Mouse (Mus musculus) myocyte (in vitro differentiated cells): ENCODE measurements at regions not wholly inside any gene's neighbourhood (a gene's known extent, or its start where the extent isn't known, plus 50 kb on each side); places are given as distances from the start of the nearest gene placed in this dataset.

ENCODE experiments used
- H3K27me3 ChIP-seq: one replicate; pipeline ENCODE4 v1.6.1; 2011; ENCODE audit not compliant: control insufficient read depth, insufficient read depth, insufficient read length
- H3K36me3 ChIP-seq: one replicate; pipeline ENCODE4 v1.6.1; 2011; ENCODE audit not compliant: control insufficient read depth, insufficient read depth
- H3K4me2 ChIP-seq: one replicate; pipeline ENCODE4 v1.6.1; 2011; ENCODE audit warnings: low read depth, control low read depth
- H3K4me3 ChIP-seq: one replicate; pipeline ENCODE4 v1.5.1; 2011; ENCODE audit warnings: mild to moderate bottlenecking, control low read depth, moderate library complexity
- H3K79me2 ChIP-seq: one replicate; pipeline ENCODE4 v1.6.1; 2011; ENCODE audit not compliant: control insufficient read depth, insufficient read depth
- H3ac ChIP-seq: one replicate; pipeline ENCODE4 v1.6.1; 2011; ENCODE audit not compliant: control insufficient read depth, insufficient read length
- MYOD1 ChIP-seq, 3 experiments: IDR thresholded peaks; one replicate each; pipeline ENCODE4 v1.6.1; 2011; ENCODE audit warnings: control low read depth in 2 of 3, low read depth in 2 of 3, mild to moderate bottlenecking in 2 of 3, moderate library complexity in 1 of 3; ENCODE audit not compliant: insufficient read length in 2 of 3, control insufficient read depth in 1 of 3
- MYOG ChIP-seq, 3 experiments: IDR thresholded peaks; one replicate each; pipeline ENCODE4 v1.6.1; 2011; ENCODE audit warnings: control low read depth in 2 of 3, low read depth in 2 of 3, mild to moderate bottlenecking in 2 of 3; ENCODE audit not compliant: insufficient read length in 2 of 3, control insufficient read depth in 1 of 3, insufficient read depth in 1 of 3
- POLR2A ChIP-seq: IDR thresholded peaks from one replicate; pipeline ENCODE4 v1.6.1; 2011; ENCODE audit warnings: low read depth, mild to moderate bottlenecking, control low read depth, moderate library complexity; ENCODE audit not compliant: insufficient read length
- SRF ChIP-seq: IDR thresholded peaks from one replicate; pipeline ENCODE4 v1.6.1; 2011; ENCODE audit warnings: low read depth; ENCODE audit not compliant: control insufficient read depth, insufficient read length
- TCF12 ChIP-seq: IDR thresholded peaks from one replicate; pipeline ENCODE4 v1.6.1; 2011; ENCODE audit warnings: mild to moderate bottlenecking, control low read depth; ENCODE audit not compliant: poor library complexity, insufficient read depth, severe bottlenecking
- USF1 ChIP-seq: IDR thresholded peaks from one replicate; pipeline ENCODE4 v1.6.1; 2011; ENCODE audit warnings: low read depth, mild to moderate bottlenecking, control low read depth, moderate library complexity

DNA sequence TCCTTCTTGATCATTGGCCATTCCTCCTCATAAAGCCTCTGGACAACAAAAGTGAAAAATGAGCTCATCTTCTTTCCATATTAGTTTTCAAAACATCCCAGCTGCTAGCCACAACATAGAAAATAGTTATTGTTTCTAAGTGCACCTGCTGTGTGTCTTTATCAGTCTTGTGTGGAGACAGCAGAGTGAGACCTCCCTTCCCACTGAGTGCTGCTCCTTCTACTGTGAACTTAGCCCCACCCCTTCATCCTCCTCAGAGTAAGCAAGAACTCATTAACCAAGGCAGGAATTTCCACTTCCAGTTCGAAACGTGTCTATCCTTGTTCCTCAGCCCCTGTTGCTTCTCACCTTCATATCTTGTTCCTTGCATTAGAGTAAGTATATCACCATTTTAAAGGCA is 1256.5 kb downstream of the 9330182O14Rik start:
- H3K27me3 ChIP-seq: no peaks in the 10 kb centered on the region
- H3K79me2 ChIP-seq: no peaks in the 10 kb centered on the region
- H3K4me3 ChIP-seq: no peak overlapping the region
- peak overlapping the region; percentile 48 for H3K4me2 ChIP-seq
- no peaks in the 10 kb centered on the region for H3K36me3 ChIP-seq
- H3ac ChIP-seq: no peak overlapping the region
- TF ChIP-seq MYOG (IDR thresholded peaks at IDR 0.05; ENCODE audit: control insufficient read depth in 1 of 3, insufficient read depth in 1 of 3, insufficient read length in 2 of 3, low read depth in 2 of 3) (peak in 2 of 3 experiments; percentile 20 to 53), SRF (no peak), USF1 (no peak), MYOD1 (IDR thresholded peaks at IDR 0.05; ENCODE audit: control insufficient read depth in 1 of 3, insufficient read length in 2 of 3, low read depth in 2 of 3) (peak; percentile 63 to 73 (median 64)), TCF12 (no peak), POLR2A (no peak)
